Mouse (Mus musculus): ENCODE results near the gene E2f2.

- TF ChIP-seq CTCF (IDR thresholded peaks at IDR 0.05; ENCODE audit: low read depth, low read length) (no peak), GATA2 (IDR thresholded peaks at IDR 0.05; ENCODE audit: borderline replicate concordance, low read depth, low read length) (no peak), GATA1 (IDR thresholded peaks at IDR 0.05; ENCODE audit: borderline replicate concordance, low read length) (no peak), TAL1 (conservative IDR thresholded peaks at IDR 0.05; ENCODE audit: low read depth, low read length) (no peak)
Measured at GRCm38 (mm10) chr4:136239111-136239510, 66.9 kb downstream of the E2f2 start.

Measured in G1E (cell line).